Mouse (Mus musculus) liver, adult 2 months (tissue): ENCODE results near the gene Rpl36-ps4. TPM values are rescaled to one million over a fixed set of nuclear protein-coding genes. Genes with fewer than 3 reads are reported as not detected.
"Not testable (repeated sequence)": the region's sequence is repeated elsewhere in the genome, so short reads cannot be mapped to it uniquely, and the experiment has no call there.

Source experiments
- DNase-seq: peaks from one replicate; pipeline ENCODE4 v3.0.0-alpha.2; 2011; ENCODE audit warnings: low read depth, low spot score; ENCODE audit errors: extremely low read depth
- H3K27ac ChIP-seq: fragments of 200-500 bp; replicated peaks from 2 replicates; pipeline ENCODE4 v1.5.1; 2012; ENCODE audit warnings: low read depth, mild to moderate bottlenecking, control low read depth, inconsistent platforms, low read length; ENCODE audit not compliant: insufficient read depth
- H3K27me3 ChIP-seq: fragments of 200-500 bp; 2 replicates; pipeline ENCODE4 v1.6.1; 2012; ENCODE audit warnings: mild to moderate bottlenecking, moderate library complexity, low read length, inconsistent platforms; ENCODE audit not compliant: control insufficient read depth, insufficient read depth
- H3K36me3 ChIP-seq: fragments of 200-500 bp; 2 replicates; pipeline ENCODE4 v1.6.1; 2012; ENCODE audit warnings: low read length, inconsistent platforms; ENCODE audit not compliant: control insufficient read depth, insufficient read depth
- H3K4me1 ChIP-seq: fragments of 200-500 bp; 2 replicates; pipeline ENCODE4 v1.6.1; 2011; ENCODE audit warnings: low read length; ENCODE audit not compliant: control insufficient read depth, insufficient read depth
- H3K4me3 ChIP-seq: fragments of 200-500 bp; 2 replicates; pipeline ENCODE4 v1.5.1; 2011; ENCODE audit warnings: low read depth, mild to moderate bottlenecking, control low read depth, low read length, moderate library complexity; ENCODE audit not compliant: insufficient read depth
- H3K79me2 ChIP-seq: fragments of 200-500 bp; 2 replicates; pipeline ENCODE4 v1.6.1; 2012; ENCODE audit warnings: inconsistent platforms, mild to moderate bottlenecking, low read length, moderate library complexity; ENCODE audit not compliant: control insufficient read depth, insufficient read depth
- H3K9ac ChIP-seq: fragments of 200-500 bp; 2 replicates; pipeline ENCODE4 v1.6.1; 2012; ENCODE audit warnings: low read depth, mild to moderate bottlenecking, control low read depth, inconsistent platforms, low read length
- CTCF ChIP-seq: fragments of 200-500 bp; IDR thresholded peaks from 2 replicates; pipeline ENCODE4 v1.5.1; 2011; ENCODE audit warnings: low read depth, low read length, control low read depth
- POLR2A ChIP-seq: fragments of 200-500 bp; IDR thresholded peaks from 2 replicates; pipeline ENCODE4 v1.6.1; 2011; ENCODE audit warnings: low read length, control low read depth; ENCODE audit not compliant: insufficient read depth; ENCODE audit errors: extremely low read depth
- WGBS: fragments of 180-500 bp; shearing (Covaris S2); methylation state at CpG from one replicate; pipeline ENCODE4 v1.1.7; 2018; 5-methylcytosine and 5-hydroxymethylcytosine counted together
- polyA plus RNA-seq: library from polyadenylated mRNA; depleted of rRNA; stranded (reverse); fragments of >200 nt; gene quantifications from 2 replicates; pipeline ENCODE4 v1.2.3, GENCODE M21; 2012; rRNA removed
- total RNA-seq: library from RNA; depleted of rRNA; stranded (reverse); fragments of >200 nt; gene quantifications from 2 replicates; pipeline ENCODE4 v1.2.3, GENCODE M21; 2014; rRNA removed

Gene Rpl36-ps4
- total and polyA plus RNA-seq, 2 experiments: not detected

- H3K4me3 ChIP-seq: no peak overlapping the region
- H3K27ac ChIP-seq: no peak overlapping the region
- H3K79me2 ChIP-seq: no peaks in the 10 kb centered on the region
- H3K36me3 ChIP-seq: no peaks in the 10 kb centered on the region
- 81% methylated on average over 12 of the region's 12 CpGs for WGBS
- H3K27me3 ChIP-seq: no peaks in the 10 kb centered on the region
- no peaks in the 10 kb centered on the region for H3K4me1 ChIP-seq
- TF ChIP-seq POLR2A: no peak
- no peak for TF ChIP-seq CTCF
- no peak for DNase-seq
- H3K9ac ChIP-seq: no peak overlapping the region
Observed at GRCm38 (mm10) chr17:87957096-87957840, 36.5 kb downstream of the Rpl36-ps4 start.

- Histone ChIP-seq H3K36me3 (no peaks in the 10 kb centered on the region), H3K4me1 (no peaks in the 10 kb centered on the region), H3K27me3 (no peaks in the 10 kb centered on the region), H3K9ac (no peak overlapping the region), H3K4me3 (no peak overlapping the region), H3K79me2 (no peaks in the 10 kb centered on the region), H3K27ac (no peak overlapping the region)
- no peak for DNase-seq
- TF ChIP-seq CTCF: 0 out of 2 replicates have a peak, but pooled peaks have one; percentile 9
- TF ChIP-seq POLR2A: no peak
- WGBS: 65% methylated on average over 8 of the region's 8 CpGs
Observed at GRCm38 (mm10) chr17:87958283-87958682, 37.5 kb downstream of the Rpl36-ps4 start.

- H3K36me3 ChIP-seq, H3K27ac ChIP-seq, DNase-seq, H3K4me1 ChIP-seq, H3K9ac ChIP-seq, H3K79me2 ChIP-seq, H3K4me3 ChIP-seq, H3K27me3 ChIP-seq: not testable (repeated sequence)
- 92% methylated on average over 11 of the region's 11 CpGs for WGBS
Observed at GRCm38 (mm10) chr17:87959406-87959805, 38.6 kb downstream of the Rpl36-ps4 start.

- not testable (repeated sequence) for H3K4me3 ChIP-seq, H3K27ac ChIP-seq, H3K36me3 ChIP-seq, H3K4me1 ChIP-seq, H3K79me2 ChIP-seq, H3K9ac ChIP-seq, H3K27me3 ChIP-seq, DNase-seq
- 64% methylated on average over 5 of the region's 5 CpGs for WGBS
Observed at GRCm38 (mm10) chr17:87959931-87960330, 39.2 kb downstream of the Rpl36-ps4 start.

- TF ChIP-seq POLR2A (no peak), CTCF (no peak)
Observed at GRCm38 (mm10) chr17:87963081-87964075, 42.6 kb downstream of the Rpl36-ps4 start.

GRCm38 (mm10) chr17:87968483-87968926 is 47.7 kb downstream of the Rpl36-ps4 start:
- 47% methylated on average over 7 of the region's 8 CpGs for WGBS
- H3K9ac ChIP-seq, H3K27ac ChIP-seq, H3K36me3 ChIP-seq, H3K79me2 ChIP-seq, H3K27me3 ChIP-seq, H3K4me1 ChIP-seq, H3K4me3 ChIP-seq, DNase-seq: not testable (repeated sequence)

More at GRCm38 (mm10) chr17:87963081-87964075, 42.6 kb downstream of the Rpl36-ps4 start:
- DNase-seq: no peak
- Histone ChIP-seq H3K27ac (no peak overlapping the region), H3K4me3 (no peak overlapping the region), H3K27me3 (no peaks in the 10 kb centered on the region), H3K9ac (no peak overlapping the region), H3K36me3 (no peaks in the 10 kb centered on the region), H3K4me1 (no peaks in the 10 kb centered on the region), H3K79me2 (no peaks in the 10 kb centered on the region)
- WGBS: 90% methylated on average over 14 of the region's 14 CpGs

Other genes with a start within 250 kb of the Rpl36-ps4 start
- gene Msh2, start 248.6 kb upstream of the Rpl36-ps4 start, total RNA-seq: 12.4 and 12.8 TPM in 2 replicates
- 2.1 and 2.4 TPM in 2 replicates for gene Msh2, start 248.6 kb upstream of the Rpl36-ps4 start, polyA plus RNA-seq
- not detected in 2 replicates for gene Kcnk12, start 123.0 kb upstream of the Rpl36-ps4 start, total RNA-seq
- 0.07 TPM in 1 of 2 replicates, not detected in the other for gene Kcnk12, start 123.0 kb upstream of the Rpl36-ps4 start, polyA plus RNA-seq
- 7.2 and 7.9 TPM in 2 replicates for gene Msh6, start 54.1 kb downstream of the Rpl36-ps4 start, total RNA-seq
- gene Msh6, start 54.1 kb downstream of the Rpl36-ps4 start, polyA plus RNA-seq: 1.1 and 1.4 TPM in 2 replicates
- gene Fbxo11, start 144.3 kb downstream of the Rpl36-ps4 start, total RNA-seq: 16.7 and 17.1 TPM in 2 replicates
- 5.1 and 5.9 TPM in 2 replicates for gene Fbxo11, start 144.3 kb downstream of the Rpl36-ps4 start, polyA plus RNA-seq